Mouse (Mus musculus) liver, embryonic 14.5 days (tissue): Measurements from ENCODE around the gene Nr2f2. TPM values are rescaled to one million over a fixed set of nuclear protein-coding genes. Genes with fewer than 3 reads are reported as not detected.
A peak's percentile ranks its signal among the peaks of the same experiment; 100 is the strongest.

ENCODE experiments used
- ATAC-seq: fragments of 200-750 bp; cut with Nextera tagmentation; 2 replicates; pipeline ENCODE4 v1.8.0; 2017; ENCODE audit warnings: moderate number of reproducible peaks, mild to moderate bottlenecking, moderate library complexity; ENCODE audit not compliant: insufficient read depth
- DNase-seq, 3 experiments: peaks; one replicate each; pipeline ENCODE4 v3.0.0-alpha.2; 2012 to 2013; ENCODE audit warnings: low read depth in 3 of 3, low spot score in 3 of 3
- H3K27ac ChIP-seq: fragments of 300-500 bp; sonication (generic); 2 replicates; pipeline ENCODE4 v1.5.1; 2014; ENCODE audit warnings: moderate library complexity, mild to moderate bottlenecking, control low read depth, inconsistent platforms
- H3K27me3 ChIP-seq: fragments of 300-500 bp; sonication (generic); 2 replicates; pipeline ENCODE4 v1.6.1; 2014; ENCODE audit warnings: mild to moderate bottlenecking, low read length, moderate library complexity; ENCODE audit not compliant: control insufficient read depth, insufficient read depth
- H3K36me3 ChIP-seq: fragments of 300-500 bp; sonication (generic); replicated peaks from 2 replicates; pipeline ENCODE4 v1.6.1; 2014; ENCODE audit warnings: low read depth; ENCODE audit not compliant: control insufficient read depth, insufficient read depth
- H3K4me1 ChIP-seq, 2 experiments: fragments of 200-500 bp in 1 of 2; fragments of 300-500 bp in 1 of 2; sonication (generic) in 1 of 2; replicated peaks; 2 replicates each; pipeline ENCODE4 v1.6.1; 2012 to 2014; ENCODE audit warnings: antibody characterized with exemption in 1 of 2, inconsistent platforms in 1 of 2, low read length in 1 of 2; ENCODE audit not compliant: control insufficient read depth in 2 of 2, insufficient read depth in 2 of 2
- H3K4me2 ChIP-seq: fragments of 300-500 bp; sonication (generic); 2 replicates; pipeline ENCODE4 v1.6.1; 2014; ENCODE audit warnings: low read depth, mild to moderate bottlenecking, control low read depth, moderate library complexity
- H3K4me3 ChIP-seq, 2 experiments: fragments of 200-500 bp in 1 of 2; fragments of 300-500 bp in 1 of 2; sonication (generic) in 1 of 2; 2 replicates each; pipeline ENCODE4 v1.5.1; 2012 to 2014; ENCODE audit warnings: low read depth in 2 of 2, low read length in 2 of 2, mild to moderate bottlenecking in 2 of 2, control low read depth in 1 of 2, inconsistent platforms in 1 of 2, moderate library complexity in 1 of 2; ENCODE audit not compliant: insufficient read depth in 1 of 2
- H3K9ac ChIP-seq: fragments of 300-500 bp; sonication (generic); replicated peaks from 2 replicates; pipeline ENCODE4 v1.6.1; 2014; ENCODE audit warnings: mild to moderate bottlenecking, control low read depth, moderate library complexity
- H3K9me3 ChIP-seq: fragments of 300-500 bp; sonication (generic); 2 replicates; pipeline ENCODE4 v1.6.1; 2016; ENCODE audit warnings: low read length, mixed read lengths; ENCODE audit not compliant: control insufficient read depth
- CTCF ChIP-seq: IDR thresholded peaks from 2 replicates; pipeline ENCODE4 v1.5.1; 2016; ENCODE audit warnings: antibody characterized with exemption, low read depth, control low read depth
- EP300 ChIP-seq: IDR thresholded peaks from 2 replicates; pipeline ENCODE4 v1.6.1; 2016; ENCODE audit warnings: antibody characterized with exemption, low read depth
- WGBS: fragments of 180-500 bp; shearing (Covaris S2); extraction: QIAGEN DNeasy Blood & Tissue Kit; methylation state at CpG from one replicate; pipeline ENCODE4 v1.1.7; 2014; ENCODE audit not compliant: insufficient replicate concordance; 5-methylcytosine and 5-hydroxymethylcytosine counted together
- polyA plus RNA-seq, 2 experiments: library from polyadenylated mRNA; depleted of rRNA in 1 of 2; stranded (reverse) in 1 of 2; unstranded in 1 of 2; fragments of >200 nt; fragmentation: Nextera tagmentation in 1 of 2; extraction: Ambion mirVana in 1 of 2; gene quantifications; 2 replicates each; pipeline versions ENCODE4 v1.2.1 to v1.2.3; 2012 to 2014

The Nr2f2 gene
- polyA plus RNA-seq, 2 experiments = 6.3 to 12.0 TPM

DNA sequence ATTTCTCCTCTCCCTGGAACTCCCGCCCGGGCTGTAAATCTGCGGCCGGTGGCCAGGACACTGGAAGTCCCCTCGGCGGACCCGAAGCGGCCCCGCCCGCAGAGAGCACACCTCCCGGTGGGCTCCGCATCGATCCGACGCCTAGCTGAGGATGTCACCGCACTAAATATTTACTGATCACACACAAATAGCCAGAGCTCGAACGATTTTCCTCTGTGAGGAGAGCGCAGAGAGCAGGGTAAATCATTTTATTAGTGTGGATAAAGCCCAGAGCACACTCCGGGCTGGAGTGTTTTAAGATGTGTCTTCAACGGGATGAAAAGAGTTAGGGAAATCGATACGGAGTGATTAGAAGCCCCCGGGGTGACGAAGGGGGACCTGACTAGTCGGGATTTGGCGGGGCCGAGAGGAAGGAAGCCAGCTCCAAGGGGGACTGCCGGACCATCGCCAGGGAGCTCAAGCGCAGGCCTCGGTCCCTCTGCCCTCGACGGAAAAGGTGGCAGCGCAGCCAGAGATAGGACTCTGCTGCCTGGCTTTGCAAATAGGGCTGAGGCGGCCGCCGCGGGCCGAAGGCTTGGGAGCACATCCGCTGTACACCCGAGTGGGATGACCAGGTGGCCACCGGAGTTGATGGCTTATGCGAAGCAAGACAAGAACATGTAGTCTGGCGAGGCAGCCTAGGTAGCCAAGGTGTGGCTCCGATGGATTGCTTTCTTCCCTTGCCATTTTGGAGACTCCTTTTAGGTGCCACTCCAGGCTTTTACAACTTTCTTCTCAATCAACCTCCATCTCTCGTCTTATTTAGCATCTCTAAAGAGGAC, 3.4 kb upstream of the Nr2f2 start:
- WGBS = 3% methylated on average over 47 of the region's 47 CpGs
- no peak overlapping the region for H3K9ac ChIP-seq
- H3K27me3 ChIP-seq = peaks cover 56% of the 10 kb centered on the region
- ATAC-seq (no peak), DNase-seq (no peak)
- H3K4me2 ChIP-seq = peak overlapping the region; percentile 52
- no peak for TF ChIP-seq EP300
- TF ChIP-seq CTCF = no peak
- H3K36me3 ChIP-seq = no peaks in the 10 kb centered on the region
- H3K9me3 ChIP-seq = no peaks in the 10 kb centered on the region
- H3K4me3 ChIP-seq = peak overlapping the region; percentile 30 to 37; a peak in 2 of 4 replicates
- H3K4me1 ChIP-seq = no peaks in the 10 kb centered on the region
- H3K27ac ChIP-seq = no peak overlapping the region

GRCm38 (mm10) chr7:70369061-70369730, 2.7 kb upstream of the Nr2f2 start:
- peak overlapping the region; percentile 52 for H3K4me2 ChIP-seq
- no peaks in the 10 kb centered on the region for H3K9me3 ChIP-seq
- TF ChIP-seq CTCF (no peak), EP300 (no peak)
- no peak overlapping the region for H3K27ac ChIP-seq
- H3K36me3 ChIP-seq = no peaks in the 10 kb centered on the region
- ATAC-seq = no peak
- no peaks in the 10 kb centered on the region for H3K4me1 ChIP-seq
- DNase-seq = no peak
- peaks cover 61% of the 10 kb centered on the region for H3K27me3 ChIP-seq
- 2% methylated on average over 37 of the region's 37 CpGs for WGBS
- H3K9ac ChIP-seq = no peak overlapping the region
- H3K4me3 ChIP-seq = peak overlapping the region; percentile 30 to 37; a peak in 3 of 4 replicates

- WGBS = 17% methylated on average over 4 of the region's 4 CpGs
- Histone ChIP-seq H3K9ac (no peak overlapping the region), H3K27ac (no peak overlapping the region)
Measured at GRCm38 (mm10) chr7:70368751-70369060, 2.2 kb upstream of the Nr2f2 start.

GRCm38 (mm10) chr7:70368268-70368655, 1.7 kb upstream of the Nr2f2 start:
- Histone ChIP-seq H3K9me3 (no peaks in the 10 kb centered on the region), H3K4me2 (no peak overlapping the region)

More at GRCm38 (mm10) chr7:70368751-70369060, 2.2 kb upstream of the Nr2f2 start:
- H3K36me3 ChIP-seq = no peaks in the 10 kb centered on the region
- no peaks in the 10 kb centered on the region for H3K4me1 ChIP-seq
- TF ChIP-seq CTCF (no peak), EP300 (no peak)
- no peak overlapping the region; the same call in 1 of the 2 replicates for H3K4me2 ChIP-seq
- peaks cover 61% of the 10 kb centered on the region for H3K27me3 ChIP-seq
- no peak for DNase-seq
- ATAC-seq = no peak
- H3K9me3 ChIP-seq = no peaks in the 10 kb centered on the region
- H3K4me3 ChIP-seq = no peak overlapping the region

GRCm38 (mm10) chr7:70367591-70368267, 1.2 kb upstream of the Nr2f2 start:
- no peaks in the 10 kb centered on the region for H3K36me3 ChIP-seq
- TF ChIP-seq EP300 = no peak
- TF ChIP-seq CTCF = no peak
- no peak for ATAC-seq
- no peak overlapping the region for H3K4me2 ChIP-seq
- H3K27ac ChIP-seq = no peak overlapping the region
- peaks cover 68% of the 10 kb centered on the region for H3K27me3 ChIP-seq
- no peak for DNase-seq
- 6% methylated on average over 16 of the region's 16 CpGs for WGBS
- no peaks in the 10 kb centered on the region for H3K4me1 ChIP-seq
- no peaks in the 10 kb centered on the region for H3K9me3 ChIP-seq
- H3K4me3 ChIP-seq = no peak overlapping the region
- no peak overlapping the region for H3K9ac ChIP-seq

More at GRCm38 (mm10) chr7:70368268-70368655, 1.7 kb upstream of the Nr2f2 start:
- Histone ChIP-seq H3K36me3 (no peaks in the 10 kb centered on the region), H3K4me3 (no peak overlapping the region), H3K9ac (no peak overlapping the region), H3K4me1 (no peaks in the 10 kb centered on the region), H3K27me3 (peaks cover 65% of the 10 kb centered on the region), H3K27ac (no peak overlapping the region)
- no peak for DNase-seq
- TF ChIP-seq CTCF (no peak), EP300 (no peak)
- 7% methylated on average over 6 of the region's 6 CpGs for WGBS
- no peak for ATAC-seq
